Mouse (Mus musculus) inflammation-experienced regulatory T-cells, adult 6 months (primary cell): Measurements from ENCODE around the gene Olfr1368. TPM values are rescaled to one million over a fixed set of nuclear protein-coding genes. Genes with fewer than 3 reads are reported as not detected.

Experiments used
- ATAC-seq: one replicate; pipeline ENCODE4 v1.8.0; 2017
- polyA plus RNA-seq, 3 experiments: library from polyadenylated mRNA; unstranded; fragments of 100-300 nt; shearing (Covaris generic); gene quantifications; one replicate each; pipeline ENCODE4 v1.2.1; 2017

Olfr1368 gene
- not detected for polyA plus RNA-seq

- no peak for ATAC-seq
Measured at GRCm38 (mm10) chr13:21145767-21146166, at the start of gene Olfr1368. Gene Olfr1368 (minus strand): TSS chr13:21145867.

- ATAC-seq: no peak
Measured at GRCm38 (mm10) chr13:21185521-21185920, 39.9 kb upstream of the Olfr1368 start.

GRCm38 (mm10) chr13:21183661-21184060 is 38.0 kb upstream of the Olfr1368 start:
- ATAC-seq: no peak

GRCm38 (mm10) chr13:21183066-21183465 is 37.4 kb upstream of the Olfr1368 start:
- ATAC-seq: no peak

- no peak for ATAC-seq
Measured at GRCm38 (mm10) chr13:21181996-21182395, 36.3 kb upstream of the Olfr1368 start.

GRCm38 (mm10) chr13:21180551-21181530 is 35.2 kb upstream of the Olfr1368 start:
- peak; percentile 44 for ATAC-seq

- peak; percentile 84 for ATAC-seq
Measured at GRCm38 (mm10) chr13:21179724-21180550, 34.3 kb upstream of the Olfr1368 start.

- ATAC-seq: peak; percentile 33
Measured at GRCm38 (mm10) chr13:21179367-21179723, 33.7 kb upstream of the Olfr1368 start, which contains the start of gene Trim27. Gene Trim27 (plus strand): TSS chr13:21179445.

- no peak for ATAC-seq
Measured at GRCm38 (mm10) chr13:21178364-21178763, 32.7 kb upstream of the Olfr1368 start.

- no peak for ATAC-seq
Measured at GRCm38 (mm10) chr13:21177657-21178056, 32.0 kb upstream of the Olfr1368 start.

GRCm38 (mm10) chr13:21176733-21177132 is 31.1 kb upstream of the Olfr1368 start:
- ATAC-seq: no peak

- ATAC-seq: no peak
Measured at GRCm38 (mm10) chr13:21173072-21173471, 27.4 kb upstream of the Olfr1368 start.

GRCm38 (mm10) chr13:21172241-21173027 is 26.8 kb upstream of the Olfr1368 start:
- ATAC-seq: no peak

GRCm38 (mm10) chr13:21171600-21172150 is 26.0 kb upstream of the Olfr1368 start:
- no peak for ATAC-seq

GRCm38 (mm10) chr13:21171156-21171530 is 25.5 kb upstream of the Olfr1368 start:
- ATAC-seq: no peak

- no peak for ATAC-seq
Measured at GRCm38 (mm10) chr13:21170431-21171155, 24.9 kb upstream of the Olfr1368 start.

- peak; percentile 63 for ATAC-seq
Measured at GRCm38 (mm10) chr13:21169657-21170430, 24.2 kb upstream of the Olfr1368 start.

GRCm38 (mm10) chr13:21169121-21169656 is 23.5 kb upstream of the Olfr1368 start:
- no peak for ATAC-seq

- ATAC-seq: peak; percentile 3
Measured at GRCm38 (mm10) chr13:21168371-21169011, 22.8 kb upstream of the Olfr1368 start.

- peak; percentile 9 for ATAC-seq
Measured at GRCm38 (mm10) chr13:21167910-21168300, 22.2 kb upstream of the Olfr1368 start.
